Mouse (Mus musculus): ENCODE results near the gene Btbd19. TPM values are rescaled to one million over a fixed set of nuclear protein-coding genes. Genes with fewer than 3 reads are reported as not detected.
A peak's percentile ranks its signal among the peaks of the same experiment; 100 is the strongest.

Btbd19 gene
- polyA plus RNA-seq, 1 experiment from 2014 or later: 3.9 TPM

GRCm38 (mm10) chr4:117139217-117139612 is 13.7 kb upstream of the Btbd19 start:
- 9% methylated on average over 2 of the region's 2 CpGs for WGBS
- H3K9ac ChIP-seq (ENCODE audit: low read depth, low read length): no peak overlapping the region
- H3K9me3 ChIP-seq (replicated peaks; ENCODE audit: control insufficient read depth, low read length, poor library complexity, severe bottlenecking): no peaks in the 10 kb centered on the region
- ATAC-seq: no peak
- peaks cover 2% of the 10 kb centered on the region; the same call in 1 of the 2 replicates for H3K4me1 ChIP-seq (ENCODE audit: control insufficient read depth, insufficient read depth, low read length)
- H3K4me2 ChIP-seq (ENCODE audit: low read length): no peak overlapping the region
- H3K27ac ChIP-seq (ENCODE audit: low read length): no peak overlapping the region
- no peaks in the 10 kb centered on the region for H3K27me3 ChIP-seq (ENCODE audit: control insufficient read depth, insufficient read depth, low read depth, low read length)
- H3K36me3 ChIP-seq (ENCODE audit: control insufficient read depth, insufficient read depth, low read length): no peaks in the 10 kb centered on the region
- no peak overlapping the region for H3K4me3 ChIP-seq (ENCODE audit: low read depth, low read length)

GRCm38 (mm10) chr4:117138295-117139216 is 13.0 kb upstream of the Btbd19 start:
- H3K4me3 ChIP-seq (ENCODE audit: low read depth, low read length): no peak overlapping the region
- ATAC-seq: no peak
- H3K4me2 ChIP-seq (ENCODE audit: low read length): no peak overlapping the region
- H3K9ac ChIP-seq (ENCODE audit: low read depth, low read length): no peak overlapping the region
- no peaks in the 10 kb centered on the region for H3K36me3 ChIP-seq (ENCODE audit: control insufficient read depth, insufficient read depth, low read length)
- H3K27me3 ChIP-seq (ENCODE audit: control insufficient read depth, insufficient read depth, low read depth, low read length): no peaks in the 10 kb centered on the region
- no peaks in the 10 kb centered on the region for H3K9me3 ChIP-seq (replicated peaks; ENCODE audit: control insufficient read depth, low read length, poor library complexity, severe bottlenecking)
- WGBS: 67% methylated on average over 15 of the region's 17 CpGs
- peaks cover 4% of the 10 kb centered on the region; the same call in 1 of the 2 replicates for H3K4me1 ChIP-seq (ENCODE audit: control insufficient read depth, insufficient read depth, low read length)
- no peak overlapping the region for H3K27ac ChIP-seq (ENCODE audit: low read length)

- no peaks in the 10 kb centered on the region for H3K27me3 ChIP-seq (ENCODE audit: control insufficient read depth, insufficient read depth, low read depth, low read length)
- H3K9me3 ChIP-seq (replicated peaks; ENCODE audit: control insufficient read depth, low read length, poor library complexity, severe bottlenecking): no peaks in the 10 kb centered on the region
- no peak overlapping the region for H3K4me3 ChIP-seq (ENCODE audit: low read depth, low read length)
- H3K4me1 ChIP-seq (ENCODE audit: control insufficient read depth, insufficient read depth, low read length): peaks cover 18% of the 10 kb centered on the region; the same call in 1 of the 2 replicates
- no peak overlapping the region for H3K27ac ChIP-seq (ENCODE audit: low read length)
- WGBS: 28% methylated on average over 8 of the region's 8 CpGs
- H3K36me3 ChIP-seq (ENCODE audit: control insufficient read depth, insufficient read depth, low read length): no peaks in the 10 kb centered on the region
- no peak overlapping the region for H3K9ac ChIP-seq (ENCODE audit: low read depth, low read length)
- no peak overlapping the region for H3K4me2 ChIP-seq (ENCODE audit: low read length)
- ATAC-seq: no peak
These were observed 10.5 kb upstream of the Btbd19 start for GRCm38 (mm10) chr4:117136034-117136433.

GRCm38 (mm10) chr4:117134601-117134995 is 9.1 kb upstream of the Btbd19 start:
- Histone ChIP-seq H3K27ac (ENCODE audit: low read length) (peak overlapping the region; percentile 82; the same call in 1 of the 2 replicates), H3K36me3 (ENCODE audit: control insufficient read depth, insufficient read depth, low read length) (no peaks in the 10 kb centered on the region), H3K4me1 (ENCODE audit: control insufficient read depth, insufficient read depth, low read length) (peaks cover 18% of the 10 kb centered on the region; the same call in 1 of the 2 replicates), H3K9ac (ENCODE audit: low read depth, low read length) (no peak overlapping the region; the same call in 1 of the 2 replicates), H3K4me2 (ENCODE audit: low read length) (peak overlapping the region; percentile 73), H3K9me3 (replicated peaks; ENCODE audit: control insufficient read depth, low read length, poor library complexity, severe bottlenecking) (no peaks in the 10 kb centered on the region), H3K4me3 (ENCODE audit: low read depth, low read length) (no peak overlapping the region), H3K27me3 (ENCODE audit: control insufficient read depth, insufficient read depth, low read depth, low read length) (no peaks in the 10 kb centered on the region)
- no peak for ATAC-seq
- 31% methylated on average over 2 of the region's 2 CpGs for WGBS

- H3K4me2 ChIP-seq (ENCODE audit: low read length): peak within 1 kb of the TSS; percentile 73
- H3K36me3 ChIP-seq (ENCODE audit: control insufficient read depth, insufficient read depth, low read length): peaks cover under 1% of the 10 kb centered on the region; the same call in 1 of the 2 replicates
- peaks cover 18% of the 10 kb centered on the region; the same call in 1 of the 2 replicates for H3K4me1 ChIP-seq (ENCODE audit: control insufficient read depth, insufficient read depth, low read length)
- 2% methylated on average over 23 of the region's 48 CpGs for WGBS
- peak within 1 kb of the TSS; percentile 94 for H3K9ac ChIP-seq (ENCODE audit: low read depth, low read length)
- ATAC-seq: peak; percentile 94
- H3K27me3 ChIP-seq (ENCODE audit: control insufficient read depth, insufficient read depth, low read depth, low read length): no peaks in the 10 kb centered on the region
- peak within 1 kb of the TSS; percentile 82 for H3K27ac ChIP-seq (ENCODE audit: low read length)
- peak within 1 kb of the TSS; percentile 88 for H3K4me3 ChIP-seq (ENCODE audit: low read depth, low read length)
- no peaks in the 10 kb centered on the region for H3K9me3 ChIP-seq (replicated peaks; ENCODE audit: control insufficient read depth, low read length, poor library complexity, severe bottlenecking)
These were observed 8.5 kb upstream of the Btbd19 start, which contains the start of gene Plk3 for GRCm38 (mm10) chr4:117133817-117134600. Gene Plk3 (minus strand): TSS chr4:117133963.

- WGBS: under 1% methylated on average over 42 of the region's 42 CpGs
- Histone ChIP-seq H3K9ac (ENCODE audit: low read depth, low read length) (peak overlapping the region; percentile 94), H3K4me3 (ENCODE audit: low read depth, low read length) (peak overlapping the region; percentile 88), H3K4me1 (ENCODE audit: control insufficient read depth, insufficient read depth, low read length) (peaks cover 18% of the 10 kb centered on the region; the same call in 1 of the 2 replicates), H3K4me2 (ENCODE audit: low read length) (peak overlapping the region; percentile 73), H3K27ac (ENCODE audit: low read length) (peak overlapping the region; percentile 82), H3K36me3 (ENCODE audit: control insufficient read depth, insufficient read depth, low read length) (peaks cover 6% of the 10 kb centered on the region), H3K9me3 (replicated peaks; ENCODE audit: control insufficient read depth, low read length, poor library complexity, severe bottlenecking) (no peaks in the 10 kb centered on the region), H3K27me3 (ENCODE audit: control insufficient read depth, insufficient read depth, low read depth, low read length) (no peaks in the 10 kb centered on the region)
- ATAC-seq: peak; percentile 57
These were observed 7.9 kb upstream of the Btbd19 start for GRCm38 (mm10) chr4:117133366-117133796.

- no peak for ATAC-seq
- peak overlapping the region; percentile 88 for H3K4me3 ChIP-seq (ENCODE audit: low read depth, low read length)
- WGBS: 6% methylated on average over 11 of the region's 11 CpGs
- H3K4me1 ChIP-seq (ENCODE audit: control insufficient read depth, insufficient read depth, low read length): peaks cover 18% of the 10 kb centered on the region; the same call in 1 of the 2 replicates
- no peaks in the 10 kb centered on the region for H3K9me3 ChIP-seq (replicated peaks; ENCODE audit: control insufficient read depth, low read length, poor library complexity, severe bottlenecking)
- peak overlapping the region; percentile 94 for H3K9ac ChIP-seq (ENCODE audit: low read depth, low read length)
- H3K27ac ChIP-seq (ENCODE audit: low read length): peak overlapping the region; percentile 82
- peak overlapping the region; percentile 73 for H3K4me2 ChIP-seq (ENCODE audit: low read length)
- H3K27me3 ChIP-seq (ENCODE audit: control insufficient read depth, insufficient read depth, low read depth, low read length): no peaks in the 10 kb centered on the region
- peaks cover 11% of the 10 kb centered on the region for H3K36me3 ChIP-seq (ENCODE audit: control insufficient read depth, insufficient read depth, low read length)
These were observed 7.2 kb upstream of the Btbd19 start for GRCm38 (mm10) chr4:117132794-117133143.

GRCm38 (mm10) chr4:117131890-117132793 is 6.6 kb upstream of the Btbd19 start:
- H3K27ac ChIP-seq (ENCODE audit: low read length): no peak overlapping the region
- peaks cover 11% of the 10 kb centered on the region for H3K36me3 ChIP-seq (ENCODE audit: control insufficient read depth, insufficient read depth, low read length)
- peaks cover 18% of the 10 kb centered on the region; the same call in 1 of the 2 replicates for H3K4me1 ChIP-seq (ENCODE audit: control insufficient read depth, insufficient read depth, low read length)
- no peaks in the 10 kb centered on the region for H3K9me3 ChIP-seq (replicated peaks; ENCODE audit: control insufficient read depth, low read length, poor library complexity, severe bottlenecking)
- peak overlapping the region; percentile 73 for H3K4me2 ChIP-seq (ENCODE audit: low read length)
- 4% methylated on average over 7 of the region's 7 CpGs for WGBS
- no peaks in the 10 kb centered on the region for H3K27me3 ChIP-seq (ENCODE audit: control insufficient read depth, insufficient read depth, low read depth, low read length)
- peak overlapping the region; percentile 94 for H3K9ac ChIP-seq (ENCODE audit: low read depth, low read length)
- no peak for ATAC-seq
- peak overlapping the region; percentile 88 for H3K4me3 ChIP-seq (ENCODE audit: low read depth, low read length)
